Mouse (Mus musculus): ENCODE measurements around the gene Pltp.
"Not testable (repeated sequence)": the region's sequence is repeated elsewhere in the genome, so short reads cannot be mapped to it uniquely, and the experiment has no call there.

Gene Pltp

DNA sequence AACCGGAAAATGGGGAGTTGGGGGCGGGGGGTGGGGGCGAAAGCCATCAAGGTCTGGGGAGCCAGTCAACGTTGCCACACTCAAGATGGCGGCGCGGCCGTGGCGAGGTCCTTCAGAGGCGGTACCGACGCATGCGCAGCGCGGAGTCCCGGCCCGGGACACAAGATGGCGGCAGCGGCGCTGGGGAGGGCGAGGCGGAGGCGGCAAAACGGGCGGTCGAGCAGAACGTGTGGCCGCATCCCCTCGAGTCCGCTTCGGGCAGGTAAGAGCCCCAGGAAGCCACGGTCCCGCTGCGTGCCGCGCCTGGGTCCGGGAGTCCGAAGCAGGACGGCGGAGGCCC is 21.7 kb upstream of the Pltp start, which contains the start of gene Pcif1:
Gene Pcif1 (plus strand): TSS at position 77 of the 340 bp plus-strand sequence.
- DNase-seq (ENCODE audit: low spot score in 2 of 2) = peak; percentile 93

DNA sequence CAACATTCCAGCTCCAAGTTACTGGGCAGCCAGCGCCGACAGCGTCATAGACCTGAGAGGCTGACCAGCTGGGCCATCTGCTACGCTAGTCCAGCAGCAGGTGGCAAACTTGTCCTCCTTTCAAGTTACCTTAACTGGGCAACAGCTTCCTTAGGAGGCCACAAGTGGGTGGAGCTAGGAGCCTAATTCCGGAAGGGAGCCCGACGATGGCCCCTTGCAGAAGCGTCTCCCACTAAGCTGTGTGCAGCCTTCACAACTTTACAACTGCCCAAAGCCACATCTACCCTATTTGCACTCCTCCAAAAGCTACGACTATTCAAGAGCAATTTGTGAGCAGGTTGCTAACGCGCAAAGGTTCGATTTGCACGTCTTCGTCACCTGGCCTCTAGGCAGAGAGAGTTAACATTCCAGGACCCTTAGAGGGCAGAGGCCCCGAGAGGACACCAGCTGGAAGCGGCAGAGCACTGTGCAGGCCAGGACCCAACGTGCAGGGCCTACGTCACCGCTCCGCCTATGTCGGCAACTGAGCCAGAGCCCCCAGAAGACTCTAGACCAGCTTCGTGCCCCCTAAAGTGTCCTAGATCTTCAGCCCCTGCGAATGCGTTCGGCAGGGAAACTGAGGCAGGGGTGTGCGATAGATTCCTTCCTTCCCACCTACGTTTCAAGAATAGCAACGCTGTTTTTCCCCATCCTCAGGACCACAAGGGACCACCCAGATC is 21.2 kb upstream of the Pltp start:
- peak; percentile 45 to 59 for DNase-seq (ENCODE audit: low spot score in 2 of 2)

DNA sequence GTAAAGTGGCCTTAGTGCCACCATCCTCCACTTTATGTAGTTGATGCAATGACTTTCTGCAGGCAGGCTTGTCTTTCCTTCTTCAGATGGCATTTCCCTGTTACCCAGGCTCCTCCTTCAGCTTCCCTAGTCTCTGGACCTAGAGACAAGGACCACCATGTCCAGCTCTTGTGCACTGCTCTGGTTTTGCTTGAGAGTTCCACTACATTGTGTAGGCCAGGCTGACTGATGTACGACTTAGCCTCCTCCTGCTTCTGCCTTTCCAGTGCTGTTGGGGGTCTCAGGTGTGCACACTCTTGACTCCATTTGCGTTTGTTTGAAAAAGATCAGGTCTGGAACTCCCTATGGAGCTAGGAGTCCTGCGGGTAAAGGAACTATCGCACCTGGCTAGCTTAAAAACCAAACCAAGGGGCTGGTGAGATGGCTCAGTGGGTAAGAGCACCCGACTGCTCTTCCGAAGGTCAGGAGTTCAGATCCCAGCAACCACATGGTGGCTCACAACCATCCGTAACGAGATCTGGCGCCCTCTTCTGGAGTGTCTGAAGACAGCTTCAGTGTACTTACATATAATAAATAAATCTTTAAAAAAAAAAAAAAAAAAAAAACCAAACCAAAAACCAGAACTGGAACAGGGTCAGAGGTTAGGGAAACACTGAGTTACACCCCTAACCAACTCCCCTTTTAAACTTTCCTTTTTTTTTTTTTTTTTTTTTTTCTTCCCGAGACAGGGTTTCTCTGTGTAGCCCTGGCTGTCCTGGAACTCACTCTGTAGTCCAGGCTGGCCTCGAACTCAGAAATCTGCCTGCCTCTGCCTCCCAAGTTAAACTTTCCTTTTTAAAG is 20.1 kb upstream of the Pltp start:
- not testable (repeated sequence) for DNase-seq (ENCODE audit: low spot score in 2 of 2)

DNA sequence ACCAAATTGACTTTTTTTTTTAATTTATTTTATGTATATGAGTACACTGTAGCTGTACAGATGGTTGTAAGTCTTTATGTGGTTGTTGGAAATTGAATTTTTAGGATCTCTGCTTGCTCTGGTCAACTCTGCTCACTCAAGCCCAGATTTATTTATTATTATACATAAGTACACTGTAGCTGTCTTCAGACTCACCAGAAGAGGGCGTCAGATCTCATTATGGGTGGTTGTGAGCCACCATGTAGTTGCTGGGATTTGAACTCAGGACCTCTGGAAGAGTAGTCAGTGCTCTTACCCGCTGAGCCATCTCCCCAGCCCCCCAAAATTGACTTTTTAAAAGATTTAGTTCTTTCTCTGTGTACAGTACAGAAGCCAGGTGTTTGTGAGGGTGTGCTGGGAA is 18.1 kb upstream of the Pltp start:
- DNase-seq (ENCODE audit: low spot score in 2 of 2) = not testable (repeated sequence)

DNA sequence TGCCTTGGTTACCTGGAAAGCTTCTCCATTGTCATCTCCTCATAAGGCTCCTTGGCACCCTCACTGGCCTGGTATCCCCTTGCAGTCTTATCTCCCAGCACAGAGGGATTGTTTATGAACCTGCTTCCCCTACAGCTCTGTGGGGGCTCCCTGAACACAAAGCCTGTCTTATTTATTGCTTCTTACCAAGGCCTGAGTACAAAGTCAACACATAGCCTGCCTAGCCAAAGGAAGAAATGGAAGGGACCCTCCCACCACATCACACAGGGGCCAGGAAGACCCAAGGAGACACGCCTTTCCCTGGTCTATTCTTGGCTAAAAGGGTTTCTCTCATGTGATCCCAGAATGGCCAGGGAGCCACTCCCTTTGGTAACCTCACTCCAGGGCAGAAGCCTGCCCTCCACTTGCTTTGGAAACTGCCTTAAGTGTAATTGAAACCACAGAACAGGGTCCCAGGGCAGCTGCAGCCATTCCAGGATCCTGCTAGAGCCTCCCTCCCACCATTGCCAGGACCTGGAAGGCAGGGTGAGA is 16.8 kb upstream of the Pltp start:
- no peak for DNase-seq (ENCODE audit: low spot score in 2 of 2)

DNA sequence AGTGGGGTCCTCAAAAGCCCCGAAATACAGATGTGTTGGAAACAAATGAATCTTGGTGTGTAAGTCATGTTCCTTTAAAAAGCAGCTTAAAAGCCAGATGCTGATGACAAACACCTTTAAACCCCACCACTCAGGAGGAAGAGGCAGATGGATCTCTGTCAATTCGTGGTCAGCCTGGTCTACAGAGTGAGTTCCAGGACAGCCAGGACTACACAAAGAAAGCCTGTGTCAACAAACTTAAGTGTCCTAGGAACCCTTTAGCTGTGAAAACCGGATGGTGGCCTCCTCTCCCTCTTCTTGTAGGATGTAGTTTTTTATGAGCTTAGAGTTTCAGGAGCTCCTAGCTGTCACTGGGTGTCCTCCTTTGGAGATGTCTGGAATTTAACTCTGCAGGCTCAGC is 16.1 kb upstream of the Pltp start:
- no peak for DNase-seq (ENCODE audit: low spot score in 2 of 2)

DNA sequence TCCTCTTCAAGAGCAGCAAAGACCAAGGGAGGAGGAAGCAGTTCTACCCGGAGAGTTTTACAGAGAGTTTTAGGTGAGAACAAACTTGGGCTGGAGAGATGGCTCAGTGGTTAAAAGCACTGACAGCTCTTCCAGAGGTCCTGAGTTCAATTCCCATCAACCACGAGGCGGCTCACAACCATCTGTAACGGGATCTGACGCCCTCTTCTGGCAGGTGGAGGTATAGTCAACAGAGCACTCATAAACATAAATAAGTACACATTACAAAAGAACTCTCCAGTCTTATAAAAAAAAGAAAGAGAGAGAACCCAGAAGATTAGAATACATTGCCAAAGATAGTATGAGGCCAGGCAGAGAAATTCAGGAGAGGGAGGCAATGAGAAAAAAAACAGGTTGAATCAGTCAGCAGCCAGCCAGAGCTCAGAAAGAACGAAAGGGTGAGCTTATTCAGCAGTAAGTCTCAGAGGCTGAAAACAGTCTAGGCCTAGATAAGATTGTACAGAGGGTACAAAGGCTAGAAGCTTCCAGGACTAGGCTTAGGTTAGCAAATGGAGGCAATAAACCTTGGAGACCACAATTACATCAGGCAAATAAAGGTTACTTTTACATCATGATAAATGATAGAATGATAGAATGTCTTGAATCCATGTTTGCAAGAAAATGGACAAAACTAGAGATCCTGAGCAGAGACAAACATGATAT is 14.2 kb upstream of the Pltp start:
- DNase-seq (ENCODE audit: low spot score in 2 of 2) = no peak

DNA sequence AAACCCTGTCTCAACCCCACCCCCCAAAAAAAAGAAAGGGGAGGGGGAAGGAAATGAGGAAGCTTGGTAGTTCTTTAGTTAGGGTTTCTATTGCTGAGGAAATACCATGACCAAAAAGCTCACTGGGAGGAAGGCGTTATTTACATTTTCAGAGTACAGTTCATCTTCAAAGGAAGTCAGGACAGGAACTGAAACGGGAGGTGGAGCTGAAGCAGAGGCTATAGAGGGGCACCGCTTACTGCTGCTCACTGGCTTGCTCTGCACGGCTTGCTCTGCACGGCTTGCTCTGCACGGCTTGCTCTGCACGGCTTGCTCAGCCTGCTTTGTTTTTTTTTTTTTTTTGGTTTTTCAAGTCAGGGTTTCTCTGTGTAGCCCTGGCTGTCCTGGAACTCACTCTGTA is 11.0 kb upstream of the Pltp start:
- DNase-seq (ENCODE audit: low spot score in 2 of 2) = peak in 1 of 2 experiments; percentile 73

DNA sequence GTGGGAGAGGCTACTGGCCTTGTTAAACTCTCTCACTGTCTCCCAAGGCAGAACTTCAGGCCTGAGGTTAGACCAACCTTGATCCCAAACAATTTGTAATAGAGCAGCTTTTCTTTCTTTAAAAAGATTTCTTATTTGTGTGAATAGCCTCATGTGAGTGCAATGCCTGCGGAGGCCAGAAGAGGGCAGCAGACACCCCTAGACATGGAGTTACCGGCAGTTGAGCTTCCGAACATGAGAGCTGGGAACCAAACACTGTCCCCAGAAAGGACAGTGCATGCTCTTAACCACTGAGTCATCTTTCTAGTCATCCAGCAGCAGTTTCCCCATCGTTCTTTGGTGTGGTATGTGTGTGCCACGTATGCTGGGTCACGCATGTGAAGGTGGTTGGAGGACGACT is 10.1 kb upstream of the Pltp start:
- DNase-seq (ENCODE audit: low spot score in 2 of 2) = no peak

DNA sequence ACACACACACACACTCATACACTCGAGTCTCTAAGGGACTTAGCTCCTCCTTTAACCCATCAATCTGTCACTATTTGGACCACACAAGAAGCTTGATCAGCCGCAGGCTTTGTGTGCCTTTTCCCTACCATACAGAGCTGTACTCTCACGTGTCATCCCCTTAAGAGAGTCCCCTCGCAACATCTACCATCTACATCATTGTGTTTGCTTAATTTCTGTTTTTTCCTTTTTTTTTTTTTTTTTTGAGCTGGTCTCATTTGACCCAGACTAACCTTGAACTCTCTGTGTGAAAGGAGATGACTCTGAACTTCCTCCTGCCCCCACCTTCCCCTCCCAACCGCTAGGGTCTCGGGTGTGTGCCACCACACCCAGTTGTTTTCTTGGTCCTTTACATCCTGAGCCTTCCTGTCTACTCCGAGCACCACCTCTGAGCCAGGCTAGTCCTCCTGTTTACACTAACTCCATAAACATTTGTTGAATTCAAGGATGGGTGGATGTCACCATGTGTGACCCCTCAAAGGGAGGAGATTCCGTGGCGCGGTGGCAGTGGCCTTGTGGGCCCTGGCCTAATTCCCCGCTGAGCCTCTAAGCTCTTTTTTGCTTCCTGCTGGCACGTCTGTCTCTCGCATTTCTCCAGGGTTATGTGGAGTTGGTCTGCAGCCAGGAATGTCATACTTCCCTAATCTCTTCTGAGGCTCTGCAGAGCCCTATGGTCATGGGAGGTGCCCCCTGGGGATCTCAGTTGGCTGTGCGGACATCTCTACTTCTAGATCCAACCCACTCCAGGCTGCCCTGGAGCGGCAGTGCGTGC is 9.4 kb upstream of the Pltp start:
- peak in 1 of 2 experiments; percentile 34 for DNase-seq (ENCODE audit: low spot score in 2 of 2)

DNA sequence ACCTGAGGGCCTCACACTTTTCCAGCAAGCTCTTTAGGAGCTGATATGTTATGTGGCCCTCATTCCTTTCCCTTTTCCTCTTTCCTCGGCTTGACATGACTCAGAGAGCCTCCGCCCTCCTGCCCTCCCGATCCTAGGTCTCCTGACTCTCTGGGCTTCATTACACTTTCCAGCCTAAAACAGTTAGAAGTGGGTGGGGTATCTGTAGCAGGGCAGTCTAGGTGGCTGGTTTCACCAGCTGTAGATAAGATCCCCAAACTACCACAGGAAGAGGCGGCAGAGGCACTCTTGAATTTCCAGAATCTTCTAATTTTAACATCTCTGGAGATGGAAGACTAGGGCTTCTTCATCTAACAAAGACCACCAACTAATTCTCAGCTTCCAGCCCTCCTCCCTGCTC is 7.1 kb upstream of the Pltp start:
- no peak for DNase-seq (ENCODE audit: low spot score in 2 of 2)

DNA sequence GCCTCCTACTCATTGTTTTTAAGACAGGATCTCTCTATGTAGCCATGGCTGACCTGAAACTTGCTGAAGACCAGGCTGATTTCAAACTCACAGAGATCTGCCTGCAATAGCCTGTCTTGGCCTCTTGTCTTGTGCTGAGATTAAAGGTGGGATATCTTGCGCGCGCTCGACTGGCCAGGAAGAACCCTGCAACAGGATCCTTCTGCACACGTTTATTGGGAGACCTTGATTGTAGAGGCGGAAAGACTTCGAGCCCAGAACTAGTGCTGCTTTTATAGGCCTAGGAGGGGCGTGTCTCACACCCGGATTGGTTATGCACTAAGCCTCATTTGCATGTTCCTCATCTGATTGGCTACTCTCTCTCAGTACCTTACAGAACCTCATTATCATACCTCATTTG is 5.9 kb upstream of the Pltp start:
- DNase-seq (ENCODE audit: low spot score in 2 of 2) = not testable (repeated sequence)

DNA sequence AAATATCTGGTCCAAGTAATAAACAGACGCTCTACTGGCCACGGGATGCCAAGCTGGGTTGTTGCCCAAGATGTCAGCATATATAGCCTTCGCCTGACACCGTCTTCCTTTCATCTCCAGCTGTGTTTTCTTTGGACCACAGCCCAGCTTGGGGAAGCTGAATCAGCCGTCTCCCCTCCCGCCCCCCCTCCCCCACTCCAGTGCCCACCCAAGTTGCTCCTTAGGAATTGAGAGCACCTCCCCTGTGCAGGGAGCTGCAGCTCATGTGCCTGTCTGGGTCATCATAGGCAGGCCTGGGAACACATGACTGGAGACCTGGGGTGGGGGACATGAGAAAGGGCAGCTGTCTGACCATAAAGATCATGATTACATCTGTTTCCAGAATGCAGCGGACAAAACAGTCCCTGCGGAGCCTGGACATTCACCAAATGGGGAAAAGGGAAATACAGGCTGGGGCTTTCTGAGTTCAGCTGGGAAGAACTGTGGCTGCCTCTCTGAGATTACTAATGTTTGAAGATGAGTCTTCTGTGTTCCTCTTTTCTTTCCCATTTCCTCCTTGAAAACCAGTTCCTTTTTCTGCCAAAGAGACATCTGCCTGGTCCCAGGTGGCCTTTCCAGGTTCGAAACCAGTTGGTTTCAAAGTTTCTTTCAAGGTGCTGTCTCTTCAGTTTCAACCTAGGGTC is 4.8 kb upstream of the Pltp start:
- DNase-seq (ENCODE audit: low spot score in 2 of 2) = no peak

DNA sequence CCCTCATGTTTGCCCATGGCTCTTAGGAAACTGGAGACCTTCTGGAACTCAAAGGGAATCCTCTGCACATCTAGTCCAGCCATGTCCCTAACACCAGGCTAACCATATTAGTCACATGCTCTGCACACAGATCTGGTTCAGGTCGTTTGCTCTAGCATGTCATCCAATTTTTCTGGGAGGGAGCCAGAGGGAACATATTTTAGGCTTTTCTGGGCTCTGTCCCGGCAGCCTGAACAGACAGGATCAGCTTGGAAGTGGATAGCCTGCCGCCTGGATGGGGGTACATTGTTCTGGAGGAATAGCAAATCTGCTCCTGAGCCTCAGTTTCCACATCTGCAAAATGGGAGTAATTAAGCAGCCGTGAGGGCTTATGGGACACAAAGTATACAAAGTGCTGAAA is 3.6 kb upstream of the Pltp start:
- DNase-seq (ENCODE audit: low spot score in 2 of 2) = no peak

DNA sequence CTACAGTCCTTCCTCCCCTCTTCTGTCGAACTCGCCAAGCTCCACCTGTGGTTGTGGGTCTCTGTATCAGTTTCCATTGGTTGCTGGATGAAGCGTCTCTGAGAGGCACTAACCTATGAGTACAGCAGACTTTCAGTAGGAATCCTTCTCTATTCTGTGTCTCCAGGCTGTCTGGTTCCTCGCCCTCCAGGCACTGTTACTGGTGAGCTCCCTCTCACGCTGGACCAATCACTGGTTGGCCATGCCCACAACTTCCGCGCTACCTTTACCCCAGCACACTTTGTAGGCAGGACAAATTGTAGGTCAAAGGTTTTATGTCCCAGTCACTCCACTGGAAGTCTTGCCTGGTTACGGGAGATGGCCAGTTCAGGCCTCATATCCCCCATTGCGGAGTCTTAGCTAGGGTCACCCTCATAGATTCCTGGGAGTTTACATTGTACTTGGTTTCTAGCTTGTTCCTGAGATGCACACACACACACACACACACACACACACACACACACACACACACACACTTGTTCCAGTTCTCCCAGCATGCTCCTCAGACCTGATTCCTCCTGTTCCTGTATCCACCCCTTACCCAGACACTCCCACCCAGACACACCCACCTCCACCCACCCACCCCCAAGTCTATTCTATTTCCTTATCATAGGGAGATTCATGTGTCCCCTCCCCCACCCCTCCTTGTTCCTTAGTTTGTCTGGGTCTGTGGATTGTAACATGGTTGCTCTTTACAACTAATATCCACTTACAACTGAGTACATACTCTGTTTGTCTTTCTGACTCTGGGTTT is 2.3 kb upstream of the Pltp start:
- no peak for DNase-seq (ENCODE audit: low spot score in 2 of 2)

DNA sequence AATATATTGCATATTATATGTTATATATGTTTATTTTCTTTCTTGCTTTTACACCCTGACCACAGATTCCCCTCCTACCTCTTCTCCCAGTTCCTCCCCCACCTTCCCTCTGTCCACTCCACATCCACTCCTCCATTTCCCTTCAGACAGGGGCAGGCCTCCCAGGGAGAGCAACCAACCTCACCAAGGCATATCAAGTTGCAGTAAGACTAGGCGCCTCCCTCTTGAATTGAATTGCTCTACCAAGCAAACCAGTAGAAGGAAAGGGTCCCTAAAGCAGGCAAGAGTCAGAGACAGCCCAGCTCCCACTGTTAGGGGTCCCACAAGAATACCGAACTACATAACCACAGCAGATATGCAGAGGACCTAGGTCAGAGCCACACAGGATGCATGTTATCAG is 1.6 kb upstream of the Pltp start:
- DNase-seq (ENCODE audit: low spot score in 2 of 2) = no peak

DNA sequence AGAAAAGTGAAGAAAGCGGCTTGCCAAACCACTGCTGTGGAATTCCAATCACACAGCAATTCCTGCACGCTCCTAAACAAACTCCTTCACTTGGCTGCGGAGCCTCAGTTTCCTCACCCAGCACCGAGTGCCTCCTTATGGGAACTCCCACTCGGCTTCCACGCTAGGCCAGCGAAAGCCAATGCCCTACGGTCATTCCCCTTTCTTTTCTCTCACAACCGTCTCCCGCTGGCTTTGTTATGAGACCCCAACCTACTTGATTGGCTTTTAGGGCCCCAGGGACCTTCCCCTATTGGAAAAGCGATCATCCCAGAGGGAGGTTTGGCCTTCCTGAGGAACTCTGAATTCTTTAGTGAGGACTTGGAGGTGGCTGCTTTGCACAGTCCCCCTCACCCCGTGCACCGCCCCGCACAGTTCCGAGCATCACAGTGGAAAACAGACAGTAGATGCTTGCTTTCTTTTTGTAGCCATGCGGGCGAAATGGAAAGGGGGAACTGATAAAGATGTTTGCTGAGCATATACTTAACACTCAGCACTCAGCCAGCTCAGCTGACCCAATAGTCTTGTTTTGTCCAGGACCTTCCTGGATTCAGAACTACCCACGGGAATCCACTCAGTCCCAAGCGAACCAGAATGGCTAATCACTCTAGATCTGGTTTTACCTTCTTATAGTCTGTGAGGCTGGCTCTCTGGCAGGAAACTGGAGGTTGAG is 487 bp upstream of the Pltp start:
- no peak for DNase-seq (ENCODE audit: low spot score in 2 of 2)

DNA sequence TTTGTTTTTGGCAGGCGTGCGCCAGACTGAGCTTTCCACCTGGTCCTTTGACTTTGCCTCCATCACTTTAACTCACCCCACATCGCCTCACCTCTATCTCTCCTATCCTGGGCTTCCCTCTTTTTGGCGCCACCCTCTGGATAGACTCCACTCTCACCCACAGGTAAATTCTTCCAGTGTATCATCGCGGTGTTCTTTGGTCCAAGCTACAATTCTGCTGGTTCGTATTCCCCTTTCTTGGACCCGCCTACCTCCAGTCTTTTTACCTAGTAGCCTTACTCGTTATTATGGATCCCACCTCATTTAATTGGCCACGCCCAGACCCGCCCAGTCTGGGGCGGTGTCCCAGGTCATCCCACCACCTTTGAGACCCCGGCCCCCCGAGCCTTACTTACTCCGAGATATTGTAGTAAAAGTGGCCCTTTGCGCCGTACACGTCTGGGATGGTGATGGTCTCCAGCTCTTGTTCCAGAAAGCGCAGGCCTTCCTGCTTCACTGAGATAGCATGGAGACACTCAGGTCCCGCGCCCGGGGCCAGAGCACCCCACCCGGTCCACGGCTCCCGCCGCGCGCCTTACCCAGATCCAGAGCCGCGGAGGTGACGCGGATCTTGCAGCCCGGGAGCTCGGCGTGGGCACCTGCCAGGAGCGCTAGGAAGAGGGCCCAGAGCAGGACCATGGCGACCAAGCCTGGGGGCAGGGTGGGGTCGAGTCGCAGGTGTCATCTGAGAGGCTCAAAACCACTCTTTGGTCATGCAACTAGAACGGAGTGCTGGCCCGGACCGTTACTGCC is 1.0 kb downstream of the Pltp start:
- no peak for DNase-seq (ENCODE audit: low spot score in 2 of 2)

DNA sequence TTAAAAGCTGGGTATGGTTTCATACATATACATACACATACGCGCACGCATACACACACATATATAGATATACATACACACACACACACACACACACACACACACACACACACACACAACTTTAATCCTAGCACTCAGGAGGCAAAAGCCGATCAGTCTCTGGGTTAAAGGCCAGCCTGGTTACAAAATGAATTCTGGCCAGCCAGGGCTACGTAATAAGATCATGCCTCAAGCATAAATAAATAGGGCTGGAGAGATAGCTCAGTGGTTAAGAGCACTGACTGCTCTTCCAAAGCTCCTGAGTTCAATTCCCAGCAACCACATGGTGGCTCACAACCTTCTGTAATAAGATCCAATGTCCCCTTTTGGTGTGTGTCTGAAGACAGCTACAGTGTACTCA is 1.9 kb downstream of the Pltp start:
- not testable (repeated sequence) for DNase-seq (ENCODE audit: low spot score in 2 of 2)
